Mouse (Mus musculus) midbrain, embryonic 16.5 days (tissue): Measurements from ENCODE around the gene Selenok. TPM values are rescaled to one million over a fixed set of nuclear protein-coding genes. Genes with fewer than 3 reads are reported as not detected.

ENCODE experiments used
- ATAC-seq: fragments of 200-750 bp; cut with Nextera tagmentation; 2 replicates; pipeline ENCODE4 v1.8.0; 2017; ENCODE audit warnings: moderate TSS enrichment
- H3K27ac ChIP-seq: fragments of 300-500 bp; sonication (generic); 2 replicates; pipeline ENCODE4 v1.5.1; 2014; ENCODE audit warnings: mild to moderate bottlenecking, low read length, mixed read lengths
- H3K27me3 ChIP-seq: fragments of 300-500 bp; sonication (generic); 2 replicates; pipeline ENCODE4 v1.6.1; 2014; ENCODE audit warnings: low read depth, low read length, mixed read lengths; ENCODE audit not compliant: control insufficient read depth, insufficient read depth
- H3K36me3 ChIP-seq: fragments of 300-500 bp; sonication (generic); 2 replicates; pipeline ENCODE4 v1.6.1; 2014; ENCODE audit warnings: mild to moderate bottlenecking, low read length, moderate library complexity, mixed read lengths; ENCODE audit not compliant: control insufficient read depth, insufficient read depth
- H3K4me1 ChIP-seq: fragments of 300-500 bp; sonication (generic); 2 replicates; pipeline ENCODE4 v1.6.1; 2014; ENCODE audit warnings: mild to moderate bottlenecking, low read length, mixed read lengths; ENCODE audit not compliant: control insufficient read depth, insufficient read depth
- H3K4me2 ChIP-seq: fragments of 300-500 bp; sonication (generic); 2 replicates; pipeline ENCODE4 v1.6.1; 2014; ENCODE audit warnings: mild to moderate bottlenecking, low read length, mixed read lengths
- H3K4me3 ChIP-seq: fragments of 300-500 bp; sonication (generic); 2 replicates; pipeline ENCODE4 v1.5.1; 2014; ENCODE audit warnings: low read depth, mild to moderate bottlenecking, low read length, moderate library complexity, mixed read lengths
- H3K9ac ChIP-seq: fragments of 300-500 bp; sonication (generic); 2 replicates; pipeline ENCODE4 v1.6.1; 2014; ENCODE audit warnings: low read depth, low read length, mixed read lengths
- H3K9me3 ChIP-seq: fragments of 300-500 bp; sonication (generic); replicated peaks from 2 replicates; pipeline ENCODE4 v1.6.1; 2014; ENCODE audit warnings: mild to moderate bottlenecking, low read length, mixed read lengths; ENCODE audit not compliant: control insufficient read depth, poor library complexity, severe bottlenecking
- WGBS: fragments of 180-500 bp; shearing (Covaris S2); extraction: QIAGEN DNeasy Blood & Tissue Kit; methylation state at CpG from one replicate; pipeline ENCODE4 v1.1.7; 2014; 5-methylcytosine and 5-hydroxymethylcytosine counted together
- polyA plus RNA-seq: library from polyadenylated mRNA; unstranded; fragments of >200 nt; fragmentation: Nextera tagmentation; extraction: Ambion mirVana; gene quantifications from 2 replicates; pipeline ENCODE4 v1.2.1, GENCODE M21; 2015

Gene Selenok
- 410 and 411 TPM in 2 replicates for polyA plus RNA-seq

DNA sequence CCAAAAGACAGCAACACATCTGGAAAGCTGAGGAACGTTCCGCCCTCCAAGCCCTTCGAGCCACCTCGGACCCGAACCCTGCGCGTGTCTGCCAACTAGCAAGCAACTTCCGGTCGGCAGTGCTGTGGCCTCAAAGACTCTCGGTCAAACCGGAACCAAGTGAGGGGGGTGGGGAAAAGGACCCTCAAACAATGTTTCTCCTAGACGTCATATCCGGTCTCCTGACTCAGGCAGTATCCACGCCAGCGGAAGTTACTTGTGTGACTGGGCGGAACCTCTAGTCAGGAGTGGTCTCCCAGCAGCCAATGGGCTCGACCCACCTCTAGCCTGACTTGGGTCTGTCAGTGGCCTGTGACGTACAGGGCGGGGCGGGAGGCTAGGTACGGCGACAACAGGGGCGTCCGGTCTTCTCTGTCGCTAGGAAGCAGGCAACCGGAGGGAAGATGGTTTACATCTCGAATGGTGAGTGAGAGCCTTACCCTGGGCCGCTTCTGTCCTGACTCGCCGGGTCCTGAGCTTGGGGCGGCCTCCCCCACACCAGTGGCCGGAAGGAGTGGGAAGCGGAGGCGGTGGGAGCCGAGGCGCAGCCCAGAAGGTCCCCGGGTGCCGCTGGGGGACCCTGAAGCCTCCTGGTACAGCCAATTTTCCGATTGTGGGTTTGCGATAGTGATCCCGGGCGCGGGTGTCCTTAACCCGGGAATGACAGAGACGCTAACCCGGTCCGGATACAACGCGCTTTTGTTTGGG lies at the start of gene Selenok:
Gene Selenok (plus strand): TSS at position 234 of the 747 bp plus-strand sequence.
- WGBS, result under 1% methylated on average over 49 of the region's 49 CpGs
- peak within 1 kb of the TSS; percentile 68 for H3K4me2 ChIP-seq
- H3K4me1 ChIP-seq, result peaks cover 23% of the 10 kb centered on the region
- peak; percentile 100 for ATAC-seq
- no peaks in the 10 kb centered on the region for H3K9me3 ChIP-seq
- peak within 1 kb of the TSS; percentile 85 for H3K27ac ChIP-seq
- H3K4me3 ChIP-seq, result peak within 1 kb of the TSS; percentile 68
- peak within 1 kb of the TSS; percentile 86 for H3K9ac ChIP-seq
- H3K27me3 ChIP-seq, result no peaks in the 10 kb centered on the region
- peaks cover 18% of the 10 kb centered on the region for H3K36me3 ChIP-seq

DNA sequence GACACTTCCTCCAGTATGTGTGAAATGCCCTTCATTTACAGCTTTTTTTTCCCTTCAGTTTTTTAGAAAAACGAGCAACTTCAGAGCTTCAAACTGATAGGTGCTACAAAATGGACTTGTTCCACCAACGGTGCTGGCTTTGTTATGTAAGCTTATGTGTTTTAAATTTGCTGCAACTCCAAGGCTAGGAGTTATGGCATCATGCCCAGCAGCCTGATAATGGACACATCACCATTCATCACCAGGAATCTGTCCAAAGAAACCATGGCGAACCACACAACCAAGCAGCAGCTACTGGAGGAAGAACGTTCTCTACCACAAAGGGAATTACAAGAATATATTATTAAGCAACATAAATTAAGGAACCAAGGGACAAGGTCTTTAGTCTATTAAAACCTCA lies 39.1 kb upstream of the Selenok start:
- Histone ChIP-seq H3K4me3 (no peak overlapping the region), H3K36me3 (no peaks in the 10 kb centered on the region), H3K4me1 (no peaks in the 10 kb centered on the region), H3K9ac (no peak overlapping the region), H3K9me3 (no peaks in the 10 kb centered on the region), H3K27me3 (no peaks in the 10 kb centered on the region), H3K4me2 (no peak overlapping the region), H3K27ac (no peak overlapping the region)
- 69% methylated on average over 4 of the region's 4 CpGs for WGBS
- no peak for ATAC-seq

GRCm38 (mm10) chr14:29935516-29935915 lies 32.6 kb upstream of the Selenok start:
- H3K4me1 ChIP-seq, result peaks cover 6% of the 10 kb centered on the region; the same call in 1 of the 2 replicates
- no peak overlapping the region for H3K27ac ChIP-seq
- H3K9me3 ChIP-seq, result no peaks in the 10 kb centered on the region
- 52% methylated on average over 5 of the region's 5 CpGs for WGBS
- H3K27me3 ChIP-seq, result no peaks in the 10 kb centered on the region
- H3K4me3 ChIP-seq, result no peak overlapping the region
- H3K9ac ChIP-seq, result no peak overlapping the region
- H3K4me2 ChIP-seq, result no peak overlapping the region
- no peak for ATAC-seq
- no peaks in the 10 kb centered on the region for H3K36me3 ChIP-seq

DNA sequence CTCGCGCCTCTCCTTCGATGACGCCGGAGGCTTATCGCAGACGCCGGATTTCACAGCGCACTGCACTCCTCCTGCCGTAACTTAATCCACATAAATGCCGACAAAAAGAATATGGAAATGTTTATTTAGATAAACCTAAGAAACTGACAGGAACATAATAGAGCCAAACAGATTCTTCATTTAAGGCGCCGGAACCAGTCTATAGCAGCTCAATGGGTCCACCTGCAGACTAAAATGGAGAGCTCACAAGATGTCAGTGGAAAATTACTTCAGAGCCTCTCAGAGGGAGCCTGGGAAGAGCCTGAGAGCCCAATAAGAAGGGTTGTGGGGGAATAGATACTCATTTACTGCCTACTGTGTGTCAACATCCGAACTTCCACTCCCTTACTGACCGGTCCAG lies 30.6 kb upstream of the Selenok start:
- H3K27me3 ChIP-seq, result no peaks in the 10 kb centered on the region
- peaks cover 6% of the 10 kb centered on the region; the same call in 1 of the 2 replicates for H3K4me1 ChIP-seq
- H3K9me3 ChIP-seq, result no peaks in the 10 kb centered on the region
- no peak overlapping the region for H3K27ac ChIP-seq
- H3K4me2 ChIP-seq, result peak overlapping the region; percentile 33
- no peak overlapping the region for H3K9ac ChIP-seq
- no peak overlapping the region for H3K4me3 ChIP-seq
- H3K36me3 ChIP-seq, result no peaks in the 10 kb centered on the region
- ATAC-seq, result peak; percentile 67
- WGBS, result 60% methylated on average over 15 of the region's 15 CpGs

DNA sequence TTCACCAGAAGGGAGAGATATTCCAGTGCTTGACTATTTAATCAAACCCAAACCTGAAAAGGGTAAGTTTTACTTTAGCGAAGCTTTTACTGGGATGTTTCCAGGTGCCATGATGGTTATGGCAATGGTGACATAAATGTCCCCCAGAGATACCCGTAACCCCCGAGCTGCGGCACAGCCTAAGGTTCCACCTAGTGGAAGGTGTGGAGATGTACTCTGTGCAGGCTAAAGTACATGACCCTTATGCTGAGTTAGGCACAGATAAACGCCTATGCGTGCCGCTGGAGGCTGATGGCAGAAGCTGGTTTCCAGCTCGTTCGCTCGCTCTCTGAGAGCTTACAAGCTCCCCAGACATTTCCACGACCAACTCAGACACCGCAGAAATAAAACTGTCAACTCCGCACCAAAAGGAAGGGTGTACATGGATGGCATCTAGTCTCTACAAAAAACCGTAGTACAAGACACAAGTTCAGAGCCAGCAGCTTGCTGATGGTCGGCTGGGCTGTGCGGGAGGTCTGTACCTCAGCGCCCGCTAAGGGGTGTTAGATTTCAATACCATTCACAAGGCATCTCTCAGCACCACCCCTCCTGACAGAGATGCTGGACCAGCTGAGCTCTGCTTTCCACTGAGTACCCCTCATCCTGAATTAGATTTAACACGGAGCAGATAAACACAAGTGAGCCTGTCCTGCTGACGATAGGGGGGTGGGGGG lies 28.4 kb upstream of the Selenok start:
- H3K4me3 ChIP-seq, result no peak overlapping the region
- WGBS, result 33% methylated on average over 20 of the region's 20 CpGs

DNA sequence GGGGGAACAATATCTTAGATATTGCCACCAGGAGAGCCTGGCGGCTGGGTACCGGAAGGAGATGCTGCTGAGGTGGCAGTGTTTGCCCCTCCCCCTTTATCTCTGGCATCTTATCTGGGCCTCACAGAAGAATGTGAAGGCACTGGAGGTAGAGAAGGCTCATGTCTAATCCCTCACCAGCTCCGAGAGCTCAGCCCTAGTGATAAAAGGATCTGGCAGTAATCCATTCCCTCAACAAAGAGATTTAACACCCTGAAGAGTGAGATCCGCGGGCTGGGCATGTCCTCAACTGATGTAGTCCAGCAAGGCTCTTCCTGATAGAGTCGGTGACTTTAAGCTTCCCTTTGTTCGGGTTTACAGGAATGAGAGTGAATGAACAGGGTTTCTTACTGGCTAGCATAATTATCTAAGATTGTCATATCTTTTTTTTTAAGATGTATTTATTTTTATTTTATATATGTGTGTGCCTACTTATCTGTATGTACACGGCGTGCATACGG lies 27.7 kb upstream of the Selenok start:
- no peak overlapping the region for H3K27ac ChIP-seq
- no peak overlapping the region for H3K9ac ChIP-seq
- H3K27me3 ChIP-seq, result no peaks in the 10 kb centered on the region
- H3K9me3 ChIP-seq, result no peaks in the 10 kb centered on the region
- H3K4me3 ChIP-seq, result no peak overlapping the region
- peak; percentile 59 for ATAC-seq
- peaks cover 6% of the 10 kb centered on the region; the same call in 1 of the 2 replicates for H3K4me1 ChIP-seq
- H3K36me3 ChIP-seq, result no peaks in the 10 kb centered on the region
- peak overlapping the region; percentile 40 for H3K4me2 ChIP-seq
- 5% methylated on average over 10 of the region's 10 CpGs for WGBS

More for the DNA sequence above, 28.4 kb upstream of the Selenok start:
- H3K4me2 ChIP-seq, result peak overlapping the region; percentile 40
- no peaks in the 10 kb centered on the region for H3K27me3 ChIP-seq
- H3K4me1 ChIP-seq, result peaks cover 6% of the 10 kb centered on the region; the same call in 1 of the 2 replicates
- no peak overlapping the region for H3K27ac ChIP-seq
- no peaks in the 10 kb centered on the region for H3K9me3 ChIP-seq
- H3K9ac ChIP-seq, result no peak overlapping the region
- no peaks in the 10 kb centered on the region for H3K36me3 ChIP-seq
- peak; percentile 52 for ATAC-seq

DNA sequence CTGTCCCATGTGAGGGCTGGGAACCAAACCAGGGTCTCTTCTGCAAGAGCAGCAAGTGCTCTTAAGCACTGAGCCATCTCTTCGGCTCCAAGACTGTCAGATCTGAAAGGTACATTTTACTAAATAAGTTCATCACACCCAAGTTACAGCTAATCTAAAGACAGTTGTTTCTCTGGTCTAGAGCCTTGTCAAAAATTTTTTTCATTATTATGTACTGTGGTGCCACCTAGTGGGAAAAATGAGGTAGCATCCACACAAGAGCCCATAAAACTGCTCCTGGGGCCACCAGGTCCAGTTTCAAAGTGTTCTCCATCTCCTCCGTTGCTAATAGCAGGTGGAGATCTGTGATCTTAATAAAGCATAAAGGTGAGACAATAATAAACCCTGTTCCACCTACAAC lies 27.2 kb upstream of the Selenok start:
- peaks cover 6% of the 10 kb centered on the region; the same call in 1 of the 2 replicates for H3K4me1 ChIP-seq
- no peaks in the 10 kb centered on the region for H3K9me3 ChIP-seq
- peak; percentile 34; the same call in 1 of the 2 replicates for ATAC-seq
- WGBS, result 4% methylated on average over 2 of the region's 2 CpGs
- no peaks in the 10 kb centered on the region for H3K27me3 ChIP-seq
- H3K4me2 ChIP-seq, result no peak overlapping the region; the same call in 1 of the 2 replicates
- no peak overlapping the region for H3K9ac ChIP-seq
- H3K4me3 ChIP-seq, result no peak overlapping the region
- H3K27ac ChIP-seq, result no peak overlapping the region
- no peaks in the 10 kb centered on the region for H3K36me3 ChIP-seq

DNA sequence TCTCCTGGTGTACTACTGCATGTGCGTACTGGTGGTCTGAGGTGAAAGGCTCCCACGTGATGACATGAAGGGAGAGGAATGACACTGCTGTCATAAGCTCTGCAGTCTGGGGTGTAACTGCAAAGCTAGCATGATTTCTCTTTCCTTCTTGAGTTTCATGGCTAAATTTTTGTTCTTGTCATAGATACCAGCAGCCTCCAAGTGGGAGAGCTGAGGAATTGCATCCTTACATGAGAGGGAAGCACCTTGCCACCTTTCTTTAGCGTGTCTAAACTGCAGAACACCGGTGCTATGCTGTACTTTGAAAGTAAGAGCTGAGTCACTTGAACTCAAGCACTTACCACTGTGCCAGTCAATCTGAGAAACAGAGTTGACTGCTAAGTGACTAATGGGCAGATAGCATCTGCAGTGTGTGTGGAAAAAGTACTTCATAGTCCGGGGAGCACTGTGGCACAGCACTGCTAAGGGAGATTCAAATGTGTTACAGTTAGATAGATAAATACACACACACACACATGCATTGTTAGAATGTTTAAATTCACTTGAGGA lies 21.3 kb upstream of the Selenok start:
- no peak for ATAC-seq
- no peak overlapping the region for H3K27ac ChIP-seq
- no peak overlapping the region for H3K9ac ChIP-seq
- no peaks in the 10 kb centered on the region for H3K36me3 ChIP-seq
- no peaks in the 10 kb centered on the region for H3K9me3 ChIP-seq
- H3K4me3 ChIP-seq, result no peak overlapping the region
- H3K27me3 ChIP-seq, result no peaks in the 10 kb centered on the region
- 80% methylated on average over 5 of the region's 5 CpGs for WGBS
- no peak overlapping the region for H3K4me2 ChIP-seq
- no peaks in the 10 kb centered on the region for H3K4me1 ChIP-seq
